Mouse (Mus musculus) cerebellum, adult (tissue): ENCODE measurements around the gene Dap3.
"Not testable (repeated sequence)": the region's sequence is repeated elsewhere in the genome, so short reads cannot be mapped to it uniquely, and the experiment has no call there.

ENCODE experiments used
- ATAC-seq: cut with Nextera tagmentation; 2 replicates; pipeline ENCODE4 v1.9.2; 2017; ENCODE audit warnings: mild to moderate bottlenecking, moderate library complexity, mixed read lengths; ENCODE audit not compliant: insufficient number of reproducible peaks, low FRiP score, low TSS enrichment

Dap3 gene

DNA sequence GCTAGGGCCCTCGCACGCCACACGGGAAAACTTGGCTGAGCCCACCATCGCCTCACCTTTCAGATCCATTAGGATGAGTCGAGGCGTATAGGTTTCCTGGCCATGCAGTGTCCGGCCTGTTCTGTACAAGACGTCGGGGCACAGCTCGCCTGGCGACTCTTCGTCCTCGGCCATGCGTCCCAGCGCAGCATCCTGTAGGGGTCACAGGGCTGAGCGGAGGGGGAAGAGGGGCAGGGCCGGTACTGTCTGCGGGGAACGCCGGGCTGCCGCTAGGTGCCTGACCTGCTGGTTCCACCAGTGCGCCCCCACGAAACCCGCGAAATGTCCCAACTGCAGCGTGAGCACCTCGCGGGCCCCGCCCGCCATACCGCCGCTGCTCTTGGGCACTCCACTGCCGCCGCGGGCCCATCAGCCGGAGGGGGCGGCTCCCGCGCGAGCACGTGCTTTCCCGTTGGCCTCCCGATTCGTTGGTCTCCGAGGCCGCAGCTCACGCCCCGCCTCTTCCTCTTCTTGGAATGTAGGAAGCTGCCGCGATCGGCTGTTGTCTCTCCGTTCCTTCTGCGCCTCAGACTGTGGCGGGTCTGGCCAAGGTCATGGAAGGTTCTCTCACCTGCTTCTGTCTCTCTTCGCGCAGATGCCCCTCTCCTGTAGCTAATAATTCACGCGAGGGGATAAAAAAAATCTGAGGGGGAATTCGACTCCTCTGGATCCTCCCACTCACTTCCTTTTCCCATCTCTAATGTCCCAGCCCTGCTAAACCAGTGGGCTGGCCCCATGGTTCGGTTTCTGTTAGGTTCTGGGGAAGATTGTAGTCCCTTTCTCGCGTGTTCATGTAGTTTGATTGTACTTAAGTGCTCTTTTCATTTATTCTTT, 37.2 kb downstream of the Dap3 start, which contains the start of gene Msto1:
Msto1 (minus strand) TSS at position 489 of the 873 bp plus-strand sequence.
- peak; percentile 97 for ATAC-seq

- ATAC-seq, result no peak
These were observed 38.4 kb downstream of the Dap3 start for GRCm38 (mm10) chr3:88912585-88912984.

DNA sequence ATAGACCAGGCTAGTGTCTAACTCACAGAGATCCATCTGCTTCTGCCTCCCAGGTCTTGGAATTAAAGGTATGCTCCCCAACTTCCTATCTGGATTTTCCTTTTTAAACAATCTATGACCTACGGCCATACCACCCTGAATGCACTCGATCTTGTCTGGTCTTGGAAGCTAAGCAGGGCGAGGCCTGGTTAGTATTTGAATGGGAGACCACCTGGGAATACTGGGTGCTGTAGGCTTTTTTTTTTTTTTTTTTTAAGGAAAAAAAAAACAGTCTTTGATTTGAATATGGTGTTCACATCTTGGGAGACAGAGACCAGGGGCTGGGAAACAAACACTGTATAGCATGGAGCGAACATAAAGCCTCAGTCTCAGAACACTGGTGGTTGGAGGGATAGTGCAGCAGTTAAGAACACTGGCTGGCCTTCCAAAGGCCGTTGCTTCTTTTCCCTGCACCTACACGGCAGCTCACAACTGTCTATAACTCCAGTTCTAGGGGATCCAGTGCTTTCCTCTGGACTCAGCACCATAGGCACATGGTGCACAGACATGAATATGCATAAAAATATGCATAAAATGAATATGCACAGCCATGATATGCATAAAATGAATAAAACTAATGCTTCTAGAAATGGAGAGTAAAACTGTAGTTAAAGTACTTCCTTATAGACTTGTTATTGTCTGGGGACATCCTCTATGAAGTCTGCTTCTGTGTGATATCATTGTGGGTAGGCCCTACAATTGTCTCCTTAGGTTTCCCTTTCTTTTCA, 44.4 kb downstream of the Dap3 start:
- no peak for ATAC-seq

GRCm38 (mm10) chr3:88905741-88906140, 45.2 kb downstream of the Dap3 start:
- ATAC-seq, result no peak

DNA sequence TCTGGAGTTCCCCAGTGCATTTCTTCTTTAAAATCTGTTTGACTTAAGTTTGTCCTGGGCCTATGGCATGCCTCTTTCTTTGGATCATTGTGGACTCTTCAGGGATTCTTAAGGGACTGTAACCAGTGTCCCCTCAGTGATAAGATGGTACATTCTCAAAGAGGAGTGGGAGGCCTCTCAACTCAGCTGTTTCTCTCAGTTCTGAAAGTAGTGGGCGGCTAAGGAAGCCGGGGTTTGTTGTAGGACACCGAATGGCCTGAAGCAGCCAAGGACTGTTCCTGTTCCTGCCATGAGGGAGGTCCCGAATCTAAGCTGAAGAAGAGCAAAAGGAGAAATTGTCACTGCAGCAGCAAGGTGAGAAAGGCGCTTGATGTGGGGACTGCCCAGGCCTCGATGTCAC, 45.8 kb downstream of the Dap3 start:
- no peak for ATAC-seq

- ATAC-seq, result no peak
These were observed 46.2 kb downstream of the Dap3 start for GRCm38 (mm10) chr3:88904803-88905202.

DNA sequence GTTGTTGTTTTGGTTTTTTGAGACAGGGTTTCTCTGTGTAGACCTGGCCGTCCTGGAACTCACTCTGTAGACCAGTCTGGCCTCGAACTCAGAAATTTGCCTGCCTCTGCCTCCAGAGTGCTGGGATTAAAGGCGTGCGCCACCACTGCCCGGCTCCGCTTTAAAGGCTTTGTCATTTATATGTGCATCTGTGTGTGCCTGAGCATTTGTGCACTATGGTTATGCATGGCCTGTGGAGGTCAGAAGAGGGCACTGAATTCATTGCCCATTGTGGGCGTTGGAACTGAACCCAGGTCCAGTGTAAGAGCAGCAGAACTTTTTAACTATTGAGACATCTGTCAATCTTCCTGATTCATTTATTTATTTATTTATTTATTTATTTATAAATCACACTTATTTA, 58.0 kb downstream of the Dap3 start:
- ATAC-seq, result not testable (repeated sequence)

DNA sequence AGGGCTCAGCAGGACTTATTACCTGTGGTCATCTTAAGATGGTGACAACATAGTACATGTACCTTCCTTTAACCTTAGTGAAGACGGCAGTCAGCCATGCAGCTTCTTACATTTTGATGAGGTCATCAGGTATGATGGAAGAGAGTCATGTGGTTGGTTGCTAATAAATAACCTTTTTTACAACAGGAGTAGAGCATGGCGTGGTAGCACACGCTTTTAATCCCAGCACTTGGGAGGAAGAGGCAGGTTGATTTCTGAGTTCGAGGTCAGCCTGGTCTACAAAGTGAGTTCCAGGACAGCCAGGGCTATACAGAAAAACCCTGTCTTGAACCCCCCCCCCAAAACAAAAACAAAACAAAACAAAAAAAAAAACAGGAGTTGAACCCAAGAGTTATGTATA, 68.4 kb downstream of the Dap3 start:
- ATAC-seq, result not testable (repeated sequence)
